Mouse (Mus musculus) heart, embryonic 11.5 days (tissue): ENCODE data around the gene Eef1akmt2. TPM values are rescaled to one million over a fixed set of nuclear protein-coding genes. Genes with fewer than 3 reads are reported as not detected.
A peak's percentile ranks its signal among the peaks of the same experiment; 100 is the strongest.

Experiments used
- ATAC-seq: fragments of 200-750 bp; cut with Nextera tagmentation; replicated peaks from 2 replicates; pipeline ENCODE4 v1.8.0; 2017; ENCODE audit warnings: moderate library complexity; ENCODE audit not compliant: insufficient number of reproducible peaks, low FRiP score, low TSS enrichment
- H3K27ac ChIP-seq: fragments of 300-500 bp; sonication (generic); 2 replicates; pipeline ENCODE4 v1.5.1; 2014; ENCODE audit warnings: mild to moderate bottlenecking, low read depth, low read length
- H3K27me3 ChIP-seq: fragments of 300-500 bp; sonication (generic); 2 replicates; pipeline ENCODE4 v1.6.1; 2014; ENCODE audit warnings: mild to moderate bottlenecking, low read length, mixed read lengths; ENCODE audit not compliant: control insufficient read depth, insufficient read depth
- H3K36me3 ChIP-seq: fragments of 300-500 bp; sonication (generic); 2 replicates; pipeline ENCODE4 v1.6.1; 2014; ENCODE audit warnings: mild to moderate bottlenecking, low read length, moderate library complexity, mixed read lengths; ENCODE audit not compliant: control insufficient read depth, insufficient read depth
- H3K4me1 ChIP-seq: fragments of 300-500 bp; sonication (generic); 2 replicates; pipeline ENCODE4 v1.6.1; 2014; ENCODE audit warnings: low read length; ENCODE audit not compliant: control insufficient read depth, insufficient read depth
- H3K4me2 ChIP-seq: fragments of 300-500 bp; sonication (generic); 2 replicates; pipeline ENCODE4 v1.6.1; 2014; ENCODE audit warnings: mild to moderate bottlenecking, moderate library complexity
- H3K4me3 ChIP-seq: fragments of 300-500 bp; sonication (generic); 2 replicates; pipeline ENCODE4 v1.5.1; 2014; ENCODE audit warnings: low read depth, low read length
- H3K9ac ChIP-seq: fragments of 300-500 bp; sonication (generic); 2 replicates; pipeline ENCODE4 v1.6.1; 2014; ENCODE audit warnings: mild to moderate bottlenecking, low read depth, low read length, moderate library complexity
- H3K9me3 ChIP-seq: fragments of 300-500 bp; sonication (generic); replicated peaks from 2 replicates; pipeline ENCODE4 v1.6.1; 2016; ENCODE audit warnings: low read length; ENCODE audit not compliant: control insufficient read depth
- WGBS: fragments of 180-500 bp; shearing (Covaris S2); extraction: QIAGEN DNeasy Blood & Tissue Kit; methylation state at CpG from one replicate; pipeline ENCODE4 v1.1.7; 2014; ENCODE audit not compliant: insufficient replicate concordance; 5-methylcytosine and 5-hydroxymethylcytosine counted together
- polyA plus RNA-seq: library from polyadenylated mRNA; unstranded; fragments of >200 nt; fragmentation: Nextera tagmentation; extraction: Ambion mirVana; gene quantifications from 2 replicates; pipeline ENCODE4 v1.2.1, GENCODE M21; 2014

Eef1akmt2 gene
- polyA plus RNA-seq, 1 experiment from 2014 or later: 43.7 TPM

DNA sequence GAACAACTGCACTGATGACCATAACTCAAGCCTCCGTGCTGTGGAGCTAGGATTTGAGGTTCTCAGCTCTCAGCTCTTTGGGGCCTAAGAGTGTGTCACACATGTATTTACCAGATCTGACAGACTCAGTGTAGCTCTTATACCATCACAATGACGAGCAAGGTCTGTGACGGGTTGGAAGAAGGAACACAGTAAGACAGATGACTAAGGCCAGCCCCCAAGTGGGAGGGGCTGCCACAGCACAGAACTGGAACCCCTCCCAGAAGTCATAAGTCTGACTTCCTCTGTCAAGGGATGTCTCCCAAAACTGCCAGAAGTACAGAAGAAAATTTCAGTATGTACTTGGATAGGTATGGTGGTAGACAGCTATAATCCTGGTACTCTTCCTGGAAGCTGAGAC lies 48.5 kb downstream of the Eef1akmt2 start:
- Histone ChIP-seq H3K36me3 (no peaks in the 10 kb centered on the region), H3K4me2 (no peak overlapping the region), H3K27ac (no peak overlapping the region), H3K27me3 (no peaks in the 10 kb centered on the region), H3K9me3 (no peaks in the 10 kb centered on the region), H3K4me1 (peaks cover 80% of the 10 kb centered on the region), H3K4me3 (no peak overlapping the region), H3K9ac (no peak overlapping the region)
- 69% methylated on average over 3 of the region's 3 CpGs for WGBS
- no peak for ATAC-seq

- Histone ChIP-seq H3K4me1 (peaks cover 77% of the 10 kb centered on the region), H3K36me3 (no peaks in the 10 kb centered on the region), H3K9me3 (no peaks in the 10 kb centered on the region), H3K27me3 (no peaks in the 10 kb centered on the region), H3K4me2 (no peak overlapping the region), H3K4me3 (no peak overlapping the region), H3K9ac (no peak overlapping the region), H3K27ac (peak overlapping the region; percentile 74)
- no peak for ATAC-seq
- 60% methylated on average over 2 of the region's 2 CpGs for WGBS
Measured at GRCm38 (mm10) chr7:132803336-132803735, 49.1 kb downstream of the Eef1akmt2 start.

DNA sequence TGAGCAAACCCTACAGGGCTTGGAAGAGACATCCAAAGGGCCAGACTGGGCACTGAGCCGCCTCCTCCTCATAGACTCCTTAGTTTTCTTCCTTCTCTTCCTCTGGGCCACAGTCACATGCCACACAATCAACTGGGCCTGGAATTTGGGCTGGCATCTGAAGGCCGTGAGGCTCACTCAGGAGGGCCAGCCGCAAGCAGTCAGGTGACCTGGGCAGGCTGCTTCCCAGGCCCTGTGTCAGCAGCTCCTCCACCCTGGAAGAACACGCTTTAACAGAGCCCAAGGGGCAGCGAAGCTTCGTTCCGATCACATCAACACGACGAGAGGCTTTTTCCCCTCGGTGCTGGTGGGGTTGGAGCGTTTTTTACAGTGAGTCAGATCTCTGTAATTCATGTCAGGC lies 49.8 kb downstream of the Eef1akmt2 start:
- peak overlapping the region; percentile 49; the same call in 1 of the 2 replicates for H3K9ac ChIP-seq
- H3K4me2 ChIP-seq: no peak overlapping the region
- peak overlapping the region; percentile 74 for H3K27ac ChIP-seq

GRCm38 (mm10) chr7:132802066-132802465 lies 50.4 kb downstream of the Eef1akmt2 start:
- ATAC-seq: no peak

More for the DNA sequence above, 49.8 kb downstream of the Eef1akmt2 start:
- 62% methylated on average over 11 of the region's 11 CpGs for WGBS
- no peaks in the 10 kb centered on the region for H3K27me3 ChIP-seq
- no peaks in the 10 kb centered on the region for H3K9me3 ChIP-seq
- H3K4me3 ChIP-seq: no peak overlapping the region
- peaks cover 72% of the 10 kb centered on the region for H3K4me1 ChIP-seq
- no peaks in the 10 kb centered on the region for H3K36me3 ChIP-seq
- ATAC-seq: no peak

DNA sequence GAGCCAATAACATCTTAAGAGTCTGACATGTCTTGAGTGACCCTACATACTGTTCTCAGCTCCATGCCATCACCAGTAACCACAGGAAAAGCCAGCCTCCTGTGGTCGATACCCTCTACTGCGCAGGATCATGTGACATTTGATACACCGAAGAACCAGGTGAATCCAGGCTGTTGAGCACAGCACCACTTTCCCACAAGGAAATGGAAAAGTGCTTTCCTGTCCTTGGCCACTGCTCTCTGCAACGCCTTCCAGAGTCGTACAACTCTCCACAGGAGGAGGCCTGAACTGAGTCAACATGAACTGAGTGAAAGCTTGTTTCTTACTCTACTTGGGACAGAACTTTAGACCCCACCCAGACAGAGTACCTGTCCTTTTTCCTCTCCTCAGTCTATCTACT lies 51.0 kb downstream of the Eef1akmt2 start:
- Histone ChIP-seq H3K27me3 (no peaks in the 10 kb centered on the region), H3K36me3 (no peaks in the 10 kb centered on the region), H3K4me1 (peaks cover 60% of the 10 kb centered on the region), H3K4me3 (no peak overlapping the region), H3K9ac (no peak overlapping the region), H3K27ac (no peak overlapping the region), H3K9me3 (no peaks in the 10 kb centered on the region), H3K4me2 (no peak overlapping the region)
- no peak for ATAC-seq
- WGBS: 80% methylated on average over 5 of the region's 5 CpGs

More at GRCm38 (mm10) chr7:132802066-132802465, 50.4 kb downstream of the Eef1akmt2 start:
- Histone ChIP-seq H3K4me3 (no peak overlapping the region), H3K4me2 (no peak overlapping the region), H3K27ac (peak overlapping the region; percentile 74; the same call in 1 of the 2 replicates), H3K9me3 (no peaks in the 10 kb centered on the region), H3K4me1 (peaks cover 65% of the 10 kb centered on the region), H3K9ac (no peak overlapping the region), H3K27me3 (no peaks in the 10 kb centered on the region), H3K36me3 (no peaks in the 10 kb centered on the region)
- 78% methylated on average over 2 of the region's 2 CpGs for WGBS

- no peak for ATAC-seq
- WGBS: 71% methylated on average over 10 of the region's 10 CpGs
- no peak overlapping the region for H3K4me2 ChIP-seq
- H3K4me3 ChIP-seq: no peak overlapping the region
- no peaks in the 10 kb centered on the region for H3K36me3 ChIP-seq
- peak overlapping the region; percentile 50 for H3K27ac ChIP-seq
- H3K27me3 ChIP-seq: no peaks in the 10 kb centered on the region
- H3K9ac ChIP-seq: no peak overlapping the region
- H3K9me3 ChIP-seq: no peaks in the 10 kb centered on the region
- peaks cover 54% of the 10 kb centered on the region for H3K4me1 ChIP-seq
Measured at GRCm38 (mm10) chr7:132800868-132801267, 51.6 kb downstream of the Eef1akmt2 start.

- H3K4me1 ChIP-seq: peaks cover 51% of the 10 kb centered on the region
- H3K4me2 ChIP-seq: no peak overlapping the region
- no peak overlapping the region for H3K27ac ChIP-seq
- 73% methylated on average over 5 of the region's 5 CpGs for WGBS
- H3K36me3 ChIP-seq: no peaks in the 10 kb centered on the region
- ATAC-seq: peak; percentile 32; the same call in 1 of the 2 replicates
- H3K4me3 ChIP-seq: no peak overlapping the region
- H3K27me3 ChIP-seq: no peaks in the 10 kb centered on the region
- H3K9ac ChIP-seq: no peak overlapping the region
- H3K9me3 ChIP-seq: no peaks in the 10 kb centered on the region
Measured at GRCm38 (mm10) chr7:132799119-132800016, 53.1 kb downstream of the Eef1akmt2 start.

DNA sequence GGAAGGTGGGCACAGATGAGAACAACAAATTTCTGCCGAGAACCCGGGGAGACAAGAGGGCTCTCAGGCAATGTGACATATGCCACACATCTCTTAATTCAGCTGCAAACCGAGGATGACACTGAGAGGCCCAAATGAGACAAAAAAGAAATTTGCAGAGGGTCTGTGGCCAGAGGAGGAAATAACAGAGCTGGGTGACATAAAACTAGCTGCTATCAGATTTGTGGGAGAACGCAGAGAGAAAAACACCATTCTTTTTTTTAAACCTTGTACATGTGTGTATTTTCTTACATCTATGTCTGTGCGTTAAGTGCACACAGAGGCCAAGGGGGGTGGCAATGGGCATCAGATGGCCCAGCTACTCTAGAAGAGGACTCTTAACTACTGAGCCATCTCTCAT lies 57.3 kb downstream of the Eef1akmt2 start:
- ATAC-seq: no peak
- Histone ChIP-seq H3K9me3 (no peaks in the 10 kb centered on the region), H3K27me3 (no peaks in the 10 kb centered on the region), H3K27ac (no peak overlapping the region), H3K9ac (no peak overlapping the region), H3K4me2 (no peak overlapping the region), H3K4me3 (no peak overlapping the region), H3K36me3 (no peaks in the 10 kb centered on the region), H3K4me1 (peaks cover 26% of the 10 kb centered on the region)
- 84% methylated on average over 5 of the region's 5 CpGs for WGBS
